Mouse (Mus musculus): ENCODE measurements around the gene Gdf5. TPM values are rescaled to one million over a fixed set of nuclear protein-coding genes. Genes with fewer than 3 reads are reported as not detected.
"Not testable (repeated sequence)": the region's sequence is repeated elsewhere in the genome, so short reads cannot be mapped to it uniquely, and the experiment has no call there.

Gdf5 gene
- polyA plus RNA-seq, 1 experiment from 2014 or later, result 0.40 TPM

DNA sequence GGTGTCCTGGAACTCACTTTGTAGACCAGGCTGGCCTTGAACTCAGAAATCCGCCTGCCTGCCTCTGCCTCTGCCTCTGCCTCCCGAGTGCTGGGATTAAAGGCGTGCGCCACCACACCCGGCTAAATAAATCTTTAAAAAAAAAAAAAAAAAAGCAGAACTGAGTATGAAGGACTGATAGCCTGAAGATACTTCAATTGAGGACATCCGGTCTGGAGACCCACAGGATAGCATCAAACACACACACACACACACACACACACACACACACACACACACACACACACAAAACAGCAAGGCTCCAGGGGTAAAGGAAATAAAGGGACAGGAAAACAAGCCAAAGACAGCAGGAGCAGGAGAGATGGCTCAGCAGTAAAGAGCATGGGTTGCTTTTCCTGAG is 20.0 kb downstream of the Gdf5 start:
- H3K4me3 ChIP-seq (ENCODE audit: low read depth, low read length); H3K9me3 ChIP-seq (ENCODE audit: control insufficient read depth, low read length); ATAC-seq (ENCODE audit: low read depth); H3K27me3 ChIP-seq (ENCODE audit: control insufficient read depth, insufficient read depth, low read length); H3K4me2 ChIP-seq (ENCODE audit: low read depth, low read length); H3K27ac ChIP-seq (ENCODE audit: low read depth, low read length); H3K4me1 ChIP-seq (ENCODE audit: control insufficient read depth, insufficient read depth, low read length); H3K9ac ChIP-seq (replicated peaks; ENCODE audit: low read depth, low read length); H3K36me3 ChIP-seq (ENCODE audit: control insufficient read depth, insufficient read depth, low read length): not testable (repeated sequence)
- WGBS, result 94% methylated on average over 6 of the region's 6 CpGs

- no peaks in the 10 kb centered on the region for H3K27me3 ChIP-seq (ENCODE audit: control insufficient read depth, insufficient read depth, low read length)
- 97% methylated on average over 7 of the region's 7 CpGs for WGBS
- H3K36me3 ChIP-seq (ENCODE audit: control insufficient read depth, insufficient read depth, low read length), result no peaks in the 10 kb centered on the region
- H3K9ac ChIP-seq (replicated peaks; ENCODE audit: low read depth, low read length), result no peak overlapping the region
- ATAC-seq (ENCODE audit: low read depth), result no peak
- no peaks in the 10 kb centered on the region for H3K4me1 ChIP-seq (ENCODE audit: control insufficient read depth, insufficient read depth, low read length)
- no peaks in the 10 kb centered on the region for H3K9me3 ChIP-seq (ENCODE audit: control insufficient read depth, low read length)
- H3K4me2 ChIP-seq (ENCODE audit: low read depth, low read length), result no peak overlapping the region
- H3K27ac ChIP-seq (ENCODE audit: low read depth, low read length), result no peak overlapping the region
- no peak overlapping the region for H3K4me3 ChIP-seq (ENCODE audit: low read depth, low read length)
Observed at GRCm38 (mm10) chr2:155923143-155923542, 22.0 kb downstream of the Gdf5 start.

DNA sequence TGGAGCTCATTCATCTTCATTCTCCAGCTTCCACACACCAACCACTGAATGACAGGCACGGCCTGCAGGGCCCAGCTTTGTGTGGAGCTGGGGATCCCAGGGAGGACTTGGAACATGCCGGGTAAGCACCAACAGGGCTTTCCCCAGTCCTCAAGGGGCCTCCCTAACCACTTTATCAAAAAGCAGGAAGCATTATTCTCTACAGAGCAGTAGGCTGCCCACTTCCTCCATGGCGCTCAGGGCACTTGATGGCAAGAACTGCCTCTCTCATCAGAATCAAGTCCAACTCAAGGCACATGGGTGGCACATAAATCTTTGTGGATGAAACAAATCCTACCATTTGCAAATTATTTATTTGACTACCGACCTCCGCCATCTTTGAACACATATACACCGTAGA is 30.5 kb downstream of the Gdf5 start:
- WGBS, result 96% methylated on average over 6 of the region's 6 CpGs
- H3K4me3 ChIP-seq (ENCODE audit: low read depth, low read length), result no peak overlapping the region
- H3K27me3 ChIP-seq (ENCODE audit: control insufficient read depth, insufficient read depth, low read length), result no peaks in the 10 kb centered on the region
- H3K9ac ChIP-seq (replicated peaks; ENCODE audit: low read depth, low read length), result no peak overlapping the region
- H3K27ac ChIP-seq (ENCODE audit: low read depth, low read length), result no peak overlapping the region
- H3K36me3 ChIP-seq (ENCODE audit: control insufficient read depth, insufficient read depth, low read length), result peaks cover 18% of the 10 kb centered on the region
- H3K9me3 ChIP-seq (ENCODE audit: control insufficient read depth, low read length), result no peaks in the 10 kb centered on the region
- ATAC-seq (ENCODE audit: low read depth), result no peak
- H3K4me2 ChIP-seq (ENCODE audit: low read depth, low read length), result no peak overlapping the region
- no peaks in the 10 kb centered on the region for H3K4me1 ChIP-seq (ENCODE audit: control insufficient read depth, insufficient read depth, low read length)

DNA sequence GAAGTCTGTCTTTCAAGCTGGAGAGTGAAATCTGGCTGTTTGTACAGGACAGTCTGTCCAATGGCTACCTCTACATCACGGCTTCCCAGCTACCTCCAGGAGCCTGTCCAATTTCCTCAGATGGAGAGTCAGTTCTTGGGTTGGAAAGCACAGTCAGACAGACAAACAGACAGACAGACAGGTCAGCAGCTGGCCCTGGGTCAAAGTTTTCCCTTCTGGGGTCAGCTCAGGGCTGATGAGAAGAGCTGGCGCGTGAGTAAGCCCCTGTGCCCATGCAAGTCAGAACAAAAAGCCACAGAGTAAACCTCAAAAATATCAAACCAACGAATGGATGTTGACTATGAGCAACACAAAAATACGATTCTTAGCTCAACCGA is 41.5 kb downstream of the Gdf5 start:
- ATAC-seq (ENCODE audit: low read depth), result no peak
- H3K4me2 ChIP-seq (ENCODE audit: low read depth, low read length), result no peak overlapping the region
- no peaks in the 10 kb centered on the region for H3K27me3 ChIP-seq (ENCODE audit: control insufficient read depth, insufficient read depth, low read length)
- no peaks in the 10 kb centered on the region for H3K4me1 ChIP-seq (ENCODE audit: control insufficient read depth, insufficient read depth, low read length)
- no peak overlapping the region for H3K27ac ChIP-seq (ENCODE audit: low read depth, low read length)
- H3K9ac ChIP-seq (replicated peaks; ENCODE audit: low read depth, low read length), result no peak overlapping the region
- H3K4me3 ChIP-seq (ENCODE audit: low read depth, low read length), result no peak overlapping the region
- H3K9me3 ChIP-seq (ENCODE audit: control insufficient read depth, low read length), result no peaks in the 10 kb centered on the region
- no peaks in the 10 kb centered on the region for H3K36me3 ChIP-seq (ENCODE audit: control insufficient read depth, insufficient read depth, low read length)
- 96% methylated on average over 6 of the region's 6 CpGs for WGBS

DNA sequence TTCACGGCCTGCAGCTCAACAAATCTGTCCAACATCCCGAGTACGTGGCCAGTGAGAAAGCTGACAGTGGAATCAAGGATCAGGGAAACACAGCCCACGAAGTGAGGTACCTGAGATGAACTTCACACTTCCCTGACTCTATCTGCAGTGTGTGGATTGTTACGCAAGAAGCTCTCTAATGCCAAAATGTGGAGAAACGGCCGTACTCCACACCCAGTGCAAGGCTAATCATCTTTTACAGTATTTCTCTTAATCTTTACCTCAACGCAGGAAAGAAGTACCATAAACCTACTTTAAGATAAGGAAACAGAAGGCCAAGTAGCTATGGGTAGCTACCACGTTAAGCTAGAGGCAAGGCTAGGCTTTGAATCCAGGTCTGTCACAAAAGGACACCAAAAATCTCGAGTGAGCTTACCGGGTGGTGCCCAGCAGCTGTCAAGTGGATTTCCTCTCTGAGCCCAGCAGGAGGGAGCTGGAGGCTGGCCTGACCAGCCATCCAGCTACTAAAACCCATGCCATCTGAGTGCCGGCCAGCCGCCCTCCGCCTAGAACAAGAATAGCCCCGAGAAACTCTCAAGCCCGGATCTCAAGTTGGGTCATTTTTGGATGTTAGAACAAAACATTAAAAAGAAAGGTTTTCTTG is 42.1 kb downstream of the Gdf5 start:
- Histone ChIP-seq H3K27ac (ENCODE audit: low read depth, low read length) (no peak overlapping the region), H3K9me3 (ENCODE audit: control insufficient read depth, low read length) (no peaks in the 10 kb centered on the region), H3K9ac (replicated peaks; ENCODE audit: low read depth, low read length) (no peak overlapping the region), H3K27me3 (ENCODE audit: control insufficient read depth, insufficient read depth, low read length) (no peaks in the 10 kb centered on the region), H3K36me3 (ENCODE audit: control insufficient read depth, insufficient read depth, low read length) (no peaks in the 10 kb centered on the region), H3K4me3 (ENCODE audit: low read depth, low read length) (no peak overlapping the region), H3K4me1 (ENCODE audit: control insufficient read depth, insufficient read depth, low read length) (no peaks in the 10 kb centered on the region), H3K4me2 (ENCODE audit: low read depth, low read length) (no peak overlapping the region)
- WGBS, result 90% methylated on average over 16 of the region's 16 CpGs
- no peak for ATAC-seq (ENCODE audit: low read depth)

DNA sequence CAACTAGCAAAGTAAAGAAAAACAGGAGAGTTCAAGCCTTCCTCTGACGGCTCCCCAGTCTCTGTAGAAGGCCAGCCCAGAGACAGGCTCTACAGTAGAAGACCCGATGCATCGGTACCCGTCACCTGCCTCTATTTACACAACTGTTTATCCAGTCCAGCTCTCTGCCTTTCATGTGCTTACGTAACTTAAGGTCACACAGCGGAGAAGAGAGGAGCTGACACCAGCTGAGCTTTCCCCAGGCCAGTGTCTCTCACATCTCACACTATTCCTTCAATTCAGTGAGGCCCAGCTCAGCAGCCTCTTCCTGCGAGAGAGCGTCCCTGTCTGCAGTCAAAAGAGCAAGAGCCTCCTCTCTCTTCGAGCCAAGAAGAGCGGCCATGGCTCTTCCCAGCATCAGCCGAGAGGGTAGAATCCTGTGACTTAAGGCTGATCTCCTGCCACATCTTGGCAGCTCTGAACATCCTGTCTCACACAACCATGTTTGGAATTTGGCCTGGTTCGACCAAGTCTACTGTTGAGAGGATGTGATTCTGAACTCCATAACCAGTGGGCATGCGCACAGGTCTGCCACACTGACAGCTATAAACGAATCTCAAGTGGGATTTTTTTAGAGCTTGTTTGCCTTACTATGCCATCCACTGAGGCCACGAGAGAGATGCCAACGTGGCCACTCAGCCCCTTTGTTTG is 50.0 kb downstream of the Gdf5 start:
- WGBS, result 93% methylated on average over 16 of the region's 16 CpGs
- Histone ChIP-seq H3K36me3 (ENCODE audit: control insufficient read depth, insufficient read depth, low read length) (no peaks in the 10 kb centered on the region; the same call in 1 of the 2 replicates), H3K9me3 (ENCODE audit: control insufficient read depth, low read length) (no peaks in the 10 kb centered on the region), H3K9ac (replicated peaks; ENCODE audit: low read depth, low read length) (no peak overlapping the region; the same call in 1 of the 2 replicates), H3K4me3 (ENCODE audit: low read depth, low read length) (no peak overlapping the region), H3K27ac (ENCODE audit: low read depth, low read length) (no peak overlapping the region), H3K27me3 (ENCODE audit: control insufficient read depth, insufficient read depth, low read length) (no peaks in the 10 kb centered on the region), H3K4me2 (ENCODE audit: low read depth, low read length) (no peak overlapping the region), H3K4me1 (ENCODE audit: control insufficient read depth, insufficient read depth, low read length) (no peaks in the 10 kb centered on the region)
- ATAC-seq (ENCODE audit: low read depth), result no peak

GRCm38 (mm10) chr2:155894307-155895045 is 50.7 kb downstream of the Gdf5 start:
- Histone ChIP-seq H3K9ac (replicated peaks; ENCODE audit: low read depth, low read length) (no peak overlapping the region), H3K27ac (ENCODE audit: low read depth, low read length) (no peak overlapping the region), H3K4me2 (ENCODE audit: low read depth, low read length) (no peak overlapping the region), H3K4me3 (ENCODE audit: low read depth, low read length) (no peak overlapping the region), H3K36me3 (ENCODE audit: control insufficient read depth, insufficient read depth, low read length) (no peaks in the 10 kb centered on the region; the same call in 1 of the 2 replicates), H3K4me1 (ENCODE audit: control insufficient read depth, insufficient read depth, low read length) (no peaks in the 10 kb centered on the region), H3K9me3 (ENCODE audit: control insufficient read depth, low read length) (no peaks in the 10 kb centered on the region), H3K27me3 (ENCODE audit: control insufficient read depth, insufficient read depth, low read length) (no peaks in the 10 kb centered on the region)
- no peak for ATAC-seq (ENCODE audit: low read depth)
- 84% methylated on average over 13 of the region's 13 CpGs for WGBS
